Mouse (Mus musculus) bone marrow, adult 2 months (tissue): ENCODE measurements around the gene Fam234b.

ENCODE experiments used
- CTCF ChIP-seq: fragments of 200-500 bp; IDR thresholded peaks from 2 replicates; pipeline ENCODE4 v1.5.1; 2011; ENCODE audit warnings: low read length, control low read depth; ENCODE audit not compliant: control insufficient read depth, insufficient read depth
- POLR2A ChIP-seq: fragments of 200-500 bp; IDR thresholded peaks from 2 replicates; pipeline ENCODE4 v1.6.1; 2011; ENCODE audit warnings: low read depth, mild to moderate bottlenecking, control low read depth, low read length, borderline replicate concordance; ENCODE audit not compliant: control insufficient read depth

DNA sequence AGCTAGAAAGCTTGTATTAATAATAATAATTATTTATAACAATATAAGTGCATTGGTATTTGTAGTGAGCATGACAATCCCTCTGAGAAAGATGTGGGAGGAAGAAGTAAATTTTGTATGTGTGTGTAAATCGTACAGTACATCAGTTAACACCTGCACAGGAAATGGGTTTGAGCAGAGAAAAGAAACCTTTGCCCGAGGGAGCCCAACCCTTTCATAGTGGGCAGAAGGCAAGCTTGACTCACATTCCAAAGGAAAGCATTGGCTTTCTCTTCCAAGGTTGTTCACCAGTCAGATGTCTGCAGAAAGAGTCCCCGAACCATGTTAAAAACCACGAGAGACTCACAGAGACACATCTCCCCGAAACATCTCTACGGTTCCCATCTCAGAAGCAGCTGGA is 75.3 kb downstream of the Fam234b start:
- no peak for TF ChIP-seq POLR2A
- no peak for TF ChIP-seq CTCF
